Mouse (Mus musculus) heart, postnatal 0 days (tissue): ENCODE results near the gene Kdm4b. TPM values are rescaled to one million over a fixed set of nuclear protein-coding genes. Genes with fewer than 3 reads are reported as not detected.

Experiments used
- ATAC-seq: fragments of 200-750 bp; cut with Nextera tagmentation; 2 replicates; pipeline ENCODE4 v1.8.0; 2017; ENCODE audit warnings: low read depth, moderate number of reproducible peaks, moderate library complexity; ENCODE audit not compliant: insufficient read depth
- DNase-seq: peaks from one replicate; pipeline ENCODE4 v3.0.0-alpha.2; 2016; ENCODE audit warnings: low spot score
- H3K27ac ChIP-seq: fragments of 300-500 bp; sonication (generic); 2 replicates; pipeline ENCODE4 v1.5.1; 2014; ENCODE audit warnings: low read depth, mild to moderate bottlenecking
- H3K27me3 ChIP-seq: fragments of 300-500 bp; sonication (generic); 2 replicates; pipeline ENCODE4 v1.6.1; 2014; ENCODE audit warnings: low read length, mixed read lengths; ENCODE audit not compliant: control insufficient read depth, insufficient read depth
- H3K36me3 ChIP-seq: fragments of 300-500 bp; sonication (generic); replicated peaks from 2 replicates; pipeline ENCODE4 v1.6.1; 2014; ENCODE audit warnings: low read length, mixed read lengths; ENCODE audit not compliant: control insufficient read depth, insufficient read depth
- H3K4me1 ChIP-seq: fragments of 300-500 bp; sonication (generic); 2 replicates; pipeline ENCODE4 v1.6.1; 2014; ENCODE audit warnings: antibody characterized with exemption; ENCODE audit not compliant: control insufficient read depth, insufficient read depth
- H3K4me2 ChIP-seq: fragments of 300-500 bp; sonication (generic); 2 replicates; pipeline ENCODE4 v1.6.1; 2014; ENCODE audit warnings: low read depth, mild to moderate bottlenecking, low read length, moderate library complexity
- H3K4me3 ChIP-seq: fragments of 300-500 bp; sonication (generic); 2 replicates; pipeline ENCODE4 v1.5.1; 2014; ENCODE audit warnings: low read depth, low read length
- H3K9ac ChIP-seq: fragments of 300-500 bp; sonication (generic); replicated peaks from 2 replicates; pipeline ENCODE4 v1.6.1; 2014; ENCODE audit warnings: low read depth, low read length, mixed read lengths
- H3K9me3 ChIP-seq: fragments of 300-500 bp; sonication (generic); replicated peaks from 2 replicates; pipeline ENCODE4 v1.6.1; 2016; ENCODE audit warnings: low read length; ENCODE audit not compliant: control insufficient read depth
- CTCF ChIP-seq: IDR thresholded peaks from 2 replicates; pipeline ENCODE4 v1.5.1; 2016; ENCODE audit warnings: antibody characterized with exemption, control low read depth, low read depth
- EP300 ChIP-seq: IDR thresholded peaks from 2 replicates; pipeline ENCODE4 v1.6.1; 2016; ENCODE audit warnings: antibody characterized with exemption, low read depth
- WGBS: fragments of 180-500 bp; shearing (Covaris S2); extraction: QIAGEN DNeasy Blood & Tissue Kit; methylation state at CpG from one replicate; pipeline ENCODE4 v1.1.7; 2014; 5-methylcytosine and 5-hydroxymethylcytosine counted together
- polyA plus RNA-seq: library from polyadenylated mRNA; unstranded; fragments of >200 nt; fragmentation: Nextera tagmentation; extraction: Ambion mirVana; gene quantifications from 2 replicates; pipeline ENCODE4 v1.2.1, GENCODE M21; 2015
- total RNA-seq: library from RNA; depleted of rRNA; stranded (reverse); fragments of >200 nt; gene quantifications from 2 replicates; pipeline ENCODE4 v1.2.3, GENCODE M21; 2014; ENCODE audit warnings: low replicate concordance

Kdm4b gene
- total and polyA plus RNA-seq, 2 experiments from 2014 or later: 17.7 to 61.8 TPM

GRCm38 (mm10) chr17:56326153-56327147, 588 bp downstream of the Kdm4b start:
- WGBS: 2% methylated on average over 65 of the region's 67 CpGs

GRCm38 (mm10) chr17:56329267-56329666, 3.4 kb downstream of the Kdm4b start:
- ATAC-seq (no peak), DNase-seq (no peak)
- Histone ChIP-seq H3K27ac (no peak overlapping the region), H3K9ac (no peak overlapping the region), H3K27me3 (no peaks in the 10 kb centered on the region), H3K4me1 (peaks cover 39% of the 10 kb centered on the region), H3K9me3 (no peaks in the 10 kb centered on the region), H3K4me2 (no peak overlapping the region), H3K4me3 (no peak overlapping the region), H3K36me3 (no peaks in the 10 kb centered on the region)
- TF ChIP-seq CTCF (no peak), EP300 (no peak)

More at GRCm38 (mm10) chr17:56326153-56327147, 588 bp downstream of the Kdm4b start:
- no peaks in the 10 kb centered on the region for H3K27me3 ChIP-seq
- peaks cover 35% of the 10 kb centered on the region for H3K4me1 ChIP-seq
- H3K36me3 ChIP-seq: peaks cover 9% of the 10 kb centered on the region
- peak overlapping the region; percentile 88 for H3K4me2 ChIP-seq
- H3K9ac ChIP-seq: peak overlapping the region; percentile 94
- no peak for DNase-seq
- no peaks in the 10 kb centered on the region for H3K9me3 ChIP-seq
- TF ChIP-seq EP300 (no peak), CTCF (no peak)
- peak overlapping the region; percentile 99 for H3K27ac ChIP-seq
- peak overlapping the region; percentile 93 for H3K4me3 ChIP-seq
- ATAC-seq: peak; percentile 37

- DNase-seq: no peak
- Histone ChIP-seq H3K4me2 (no peak overlapping the region), H3K4me1 (peaks cover 39% of the 10 kb centered on the region), H3K9me3 (no peaks in the 10 kb centered on the region), H3K9ac (no peak overlapping the region), H3K36me3 (no peaks in the 10 kb centered on the region), H3K4me3 (no peak overlapping the region), H3K27ac (no peak overlapping the region), H3K27me3 (no peaks in the 10 kb centered on the region)
- TF ChIP-seq CTCF (peak; percentile 12; the same call in 1 of the 2 replicates), EP300 (no peak)
- WGBS: 66% methylated on average over 3 of the region's 3 CpGs
- no peak for ATAC-seq
Observed at GRCm38 (mm10) chr17:56330345-56330744, 4.5 kb downstream of the Kdm4b start.

GRCm38 (mm10) chr17:56331256-56331655, 5.4 kb downstream of the Kdm4b start:
- TF ChIP-seq EP300: no peak
- TF ChIP-seq CTCF: no peak
- Histone ChIP-seq H3K4me1 (peaks cover 39% of the 10 kb centered on the region), H3K9me3 (no peaks in the 10 kb centered on the region), H3K9ac (no peak overlapping the region), H3K4me3 (no peak overlapping the region), H3K4me2 (no peak overlapping the region), H3K27ac (no peak overlapping the region), H3K27me3 (no peaks in the 10 kb centered on the region), H3K36me3 (no peaks in the 10 kb centered on the region)
- DNase-seq (no peak), ATAC-seq (no peak)

GRCm38 (mm10) chr17:56332987-56333386, 7.1 kb downstream of the Kdm4b start:
- H3K27ac ChIP-seq: no peak overlapping the region
- H3K27me3 ChIP-seq: no peaks in the 10 kb centered on the region
- H3K4me2 ChIP-seq: no peak overlapping the region
- DNase-seq (no peak), ATAC-seq (no peak)
- peaks cover 31% of the 10 kb centered on the region for H3K4me1 ChIP-seq
- no peak overlapping the region for H3K9ac ChIP-seq
- H3K9me3 ChIP-seq: no peaks in the 10 kb centered on the region
- no peak for TF ChIP-seq EP300
- peak; percentile 15 for TF ChIP-seq CTCF
- 41% methylated on average over 8 of the region's 8 CpGs for WGBS
- no peak overlapping the region for H3K4me3 ChIP-seq
- H3K36me3 ChIP-seq: no peaks in the 10 kb centered on the region
